Mouse (Mus musculus): ENCODE results near the gene Phgdh. TPM values are rescaled to one million over a fixed set of nuclear protein-coding genes. Genes with fewer than 3 reads are reported as not detected.

The Phgdh gene
- 59.2 TPM for polyA plus RNA-seq (2015; fragmentation: Illumina TruSeq; extraction: RNeasy Lipid Tissue Mini Kit (QIAGEN cat#74804); ENCODE audit: insufficient read depth, low read depth, low replicate concordance)

GRCm38 (mm10) chr3:98339706-98340109 lies at the start of gene Phgdh:
Gene Phgdh, minus strand, starts transcription at chr3:98339990.

GRCm38 (mm10) chr3:98382246-98382939 lies 42.6 kb upstream of the Phgdh start, which contains the start of gene Zfp697:
Gene Zfp697, plus strand, starts transcription at chr3:98382461.

GRCm38 (mm10) chr3:98280204-98280932 lies 59.4 kb downstream of the Phgdh start, which contains the start of gene Hmgcs2:
Gene Hmgcs2, plus strand, starts transcription at chr3:98280435.

Other genes starting within 250 kb of the Phgdh start
- not detected for gene Adam30, start 179.4 kb downstream of the Phgdh start, polyA plus RNA-seq (2015; fragmentation: Illumina TruSeq; extraction: RNeasy Lipid Tissue Mini Kit (QIAGEN cat#74804); ENCODE audit: insufficient read depth, low read depth, low replicate concordance)
- gene Reg4, start 117.8 kb downstream of the Phgdh start, polyA plus RNA-seq (2015; fragmentation: Illumina TruSeq; extraction: RNeasy Lipid Tissue Mini Kit (QIAGEN cat#74804); ENCODE audit: insufficient read depth, low read depth, low replicate concordance): not detected
- gene Hmgcs2, start 59.6 kb downstream of the Phgdh start, polyA plus RNA-seq (2015; fragmentation: Illumina TruSeq; extraction: RNeasy Lipid Tissue Mini Kit (QIAGEN cat#74804); ENCODE audit: insufficient read depth, low read depth, low replicate concordance): 8.3 TPM
- gene Zfp697, start 42.5 kb upstream of the Phgdh start, polyA plus RNA-seq (2015; fragmentation: Illumina TruSeq; extraction: RNeasy Lipid Tissue Mini Kit (QIAGEN cat#74804); ENCODE audit: insufficient read depth, low read depth, low replicate concordance): 1.3 TPM
- not detected for gene Gm4450, start 117.1 kb upstream of the Phgdh start, polyA plus RNA-seq (2015; fragmentation: Illumina TruSeq; extraction: RNeasy Lipid Tissue Mini Kit (QIAGEN cat#74804); ENCODE audit: insufficient read depth, low read depth, low replicate concordance)
- gene Hsd3b4, start 170.5 kb upstream of the Phgdh start, polyA plus RNA-seq (2015; fragmentation: Illumina TruSeq; extraction: RNeasy Lipid Tissue Mini Kit (QIAGEN cat#74804); ENCODE audit: insufficient read depth, low read depth, low replicate concordance): not detected
- not detected for gene Gm10681, start 248.8 kb upstream of the Phgdh start, polyA plus RNA-seq (2015; fragmentation: Illumina TruSeq; extraction: RNeasy Lipid Tissue Mini Kit (QIAGEN cat#74804); ENCODE audit: insufficient read depth, low read depth, low replicate concordance)

Measured in pancreas, adult 10 weeks (tissue).